Mouse (Mus musculus) spleen, postnatal 10 days (tissue): ENCODE measurements around the gene 9530068E07Rik.
A peak's percentile ranks its signal among the peaks of the same experiment; 100 is the strongest.
"Not testable (repeated sequence)": the region's sequence is repeated elsewhere in the genome, so short reads cannot be mapped to it uniquely, and the experiment has no call there.

Experiments used
- DNase-seq, 2 experiments: peaks; one replicate each; pipeline ENCODE4 v3.0.0; 2021 to 2022; ENCODE audit warnings: low spot score in 2 of 2

9530068E07Rik gene

DNA sequence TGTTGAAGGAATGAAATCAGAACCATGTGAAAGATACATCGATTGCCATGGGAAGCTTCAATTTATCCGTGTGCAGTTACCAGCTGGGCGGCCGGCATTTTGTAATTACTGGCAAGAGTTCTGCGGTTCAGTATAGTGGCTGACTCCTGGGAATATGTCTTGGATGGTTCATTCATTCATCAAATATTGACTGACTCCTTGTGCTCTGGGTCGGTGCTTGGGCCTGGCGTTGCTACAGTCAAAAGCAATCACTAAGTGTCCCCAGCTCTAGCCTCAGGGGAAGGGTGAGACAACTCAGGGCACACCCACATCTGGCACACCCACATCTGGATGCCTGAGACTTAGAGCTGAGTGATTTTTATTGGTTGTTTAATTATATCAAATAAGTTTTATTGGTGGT is 22.4 kb upstream of the 9530068E07Rik start:
- no peak for DNase-seq

DNA sequence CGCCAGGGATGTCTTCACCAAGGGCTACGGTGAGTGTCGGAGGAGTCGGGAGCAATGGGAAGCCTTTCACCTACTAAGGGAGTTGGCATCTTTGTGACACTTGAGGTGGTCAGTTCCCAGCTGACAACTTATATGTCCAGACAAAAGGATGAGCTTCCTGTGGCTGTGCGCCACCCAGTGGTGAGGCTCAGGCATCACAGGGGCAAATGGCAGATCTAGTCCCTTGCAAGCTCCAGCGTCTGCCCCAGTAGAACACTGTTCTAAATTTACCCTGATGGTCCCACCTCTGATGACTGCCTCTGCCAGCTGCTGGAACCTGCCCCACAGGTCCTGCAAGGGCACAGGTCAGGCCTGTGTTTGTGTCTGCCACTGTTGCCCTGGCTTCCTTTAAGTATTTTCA is 21.9 kb upstream of the 9530068E07Rik start:
- DNase-seq, result peak; percentile 52 to 76

DNA sequence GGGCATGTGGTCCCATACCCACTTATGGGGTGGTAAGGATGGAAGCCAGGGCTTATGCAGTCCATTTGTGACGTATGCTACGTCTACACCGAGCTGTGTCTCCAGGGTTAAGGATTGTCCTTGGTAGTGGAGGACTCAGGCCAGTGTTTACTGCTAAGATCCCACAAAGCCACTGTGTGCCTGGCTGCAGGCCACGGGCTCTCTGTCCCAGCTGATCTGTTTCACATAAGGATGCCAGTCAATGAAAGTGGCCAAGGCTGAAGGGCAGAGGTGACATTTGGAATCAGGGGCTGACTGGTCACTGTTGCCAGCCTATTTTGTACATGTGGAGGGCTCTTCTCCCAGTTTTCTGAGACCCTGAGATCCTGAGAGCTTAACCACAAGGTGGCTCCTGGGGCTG is 18.6 kb upstream of the 9530068E07Rik start:
- DNase-seq, result no peak

DNA sequence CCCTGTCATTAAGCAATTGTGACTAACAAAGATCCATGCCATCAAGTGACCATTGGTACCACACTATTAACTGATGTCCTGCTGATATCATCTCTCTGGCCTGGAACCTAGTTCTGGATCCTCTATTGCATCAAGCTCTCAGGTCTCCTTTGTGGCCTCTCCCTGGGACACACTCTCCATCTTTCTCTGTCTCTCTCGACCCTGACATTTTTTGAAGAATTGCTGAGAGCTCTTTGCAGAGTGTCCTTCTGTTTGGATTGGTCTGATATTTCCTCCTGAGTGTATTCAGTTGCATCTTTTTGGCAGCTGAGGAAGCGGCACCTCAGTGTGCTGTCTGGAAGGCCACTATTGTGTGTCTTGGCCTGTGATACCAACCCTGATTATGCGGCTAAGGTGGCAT is 17.0 kb upstream of the 9530068E07Rik start:
- no peak for DNase-seq

DNA sequence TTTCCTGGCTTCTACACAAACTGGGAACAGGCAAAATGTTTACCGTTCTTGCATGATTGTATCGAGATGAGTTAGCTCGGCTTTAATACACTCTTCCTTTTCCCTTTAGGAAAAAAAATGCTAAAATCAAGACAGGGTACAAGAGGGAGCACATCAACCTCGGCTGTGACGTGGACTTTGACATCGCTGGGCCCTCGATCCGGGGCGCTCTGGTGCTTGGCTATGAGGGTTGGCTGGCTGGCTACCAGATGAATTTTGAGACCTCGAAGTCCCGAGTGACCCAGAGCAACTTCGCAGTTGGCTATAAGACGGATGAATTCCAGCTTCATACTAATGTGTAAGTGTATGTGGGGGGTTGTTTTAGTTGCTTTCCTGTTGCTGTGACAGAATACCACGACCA is 12.5 kb upstream of the 9530068E07Rik start:
- no peak for DNase-seq

DNA sequence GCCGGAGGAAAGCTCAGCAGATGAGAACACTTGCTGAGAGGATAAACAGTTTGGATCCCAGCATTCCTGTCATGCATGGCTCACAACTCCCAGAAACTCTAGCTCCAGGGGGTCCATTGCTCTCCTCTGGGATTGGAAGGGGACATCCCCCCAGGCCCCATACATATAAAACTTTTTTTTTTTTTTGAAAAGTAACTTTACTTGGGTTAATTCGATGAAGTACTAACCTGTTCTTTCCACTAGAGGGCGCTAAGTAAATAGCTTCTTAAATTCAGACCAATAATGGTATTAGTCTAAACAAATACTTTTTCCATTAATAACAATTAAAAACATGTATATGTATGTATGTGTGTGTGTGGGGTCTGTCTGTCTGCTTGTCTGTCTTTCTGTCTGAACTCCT is 11.6 kb upstream of the 9530068E07Rik start:
- DNase-seq, result no peak

DNA sequence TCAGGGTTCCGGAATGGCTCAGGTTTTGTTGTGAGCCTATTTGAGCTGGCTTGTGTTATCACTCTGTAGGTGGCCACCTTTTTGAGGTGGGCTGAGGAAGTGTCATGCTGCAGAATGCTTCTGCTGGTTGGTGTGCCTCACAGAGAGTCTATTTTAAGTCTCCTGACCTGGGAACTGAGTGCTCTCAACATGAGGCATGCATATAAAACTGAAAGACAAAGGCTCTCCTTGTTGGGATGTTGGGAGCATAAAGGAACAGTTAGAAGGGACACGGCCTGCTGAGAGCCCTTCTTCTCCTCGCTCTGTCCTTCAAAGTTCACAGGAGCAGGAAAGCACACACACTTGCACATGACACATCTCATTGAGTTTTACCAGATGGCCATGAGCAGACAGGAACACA is 9.3 kb upstream of the 9530068E07Rik start:
- DNase-seq, result no peak

DNA sequence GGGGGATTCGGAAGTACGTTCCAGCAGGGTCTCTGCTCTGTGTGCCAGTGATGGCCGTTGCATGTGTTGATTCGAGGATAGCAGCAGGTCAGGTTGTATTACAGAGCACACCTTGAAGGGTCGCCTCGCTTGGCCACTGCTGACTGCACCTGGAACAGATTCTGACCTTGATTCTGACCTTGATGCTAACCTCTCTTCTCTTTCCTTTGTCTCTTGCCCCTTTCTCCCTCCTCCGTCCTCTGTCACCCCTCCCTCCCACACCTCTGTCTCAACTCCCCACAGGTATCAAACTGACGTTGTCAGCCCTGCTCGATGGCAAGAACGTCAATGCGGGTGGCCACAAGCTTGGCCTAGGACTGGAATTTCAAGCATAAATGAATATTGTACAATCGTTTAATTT is 8.1 kb upstream of the 9530068E07Rik start:
- DNase-seq, result no peak

DNA sequence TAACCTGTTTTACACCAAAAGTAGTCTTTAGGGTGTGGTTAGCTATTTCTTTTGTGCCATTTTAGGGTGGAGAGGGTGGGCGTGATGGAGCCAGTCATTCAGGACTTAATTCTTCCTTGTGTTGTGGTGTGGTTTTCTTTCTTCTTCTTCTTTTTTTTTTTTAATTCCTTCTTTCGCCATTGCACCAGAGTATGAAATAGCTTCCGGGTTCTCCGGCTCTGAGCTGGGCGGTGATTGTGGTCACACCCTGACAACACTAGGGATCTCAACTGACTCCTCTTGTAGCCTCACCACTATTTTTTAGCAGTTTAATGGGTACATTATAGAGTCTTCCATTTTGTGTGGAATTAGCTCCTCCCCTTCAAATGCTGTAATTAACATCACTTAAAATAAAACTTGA is 7.2 kb upstream of the 9530068E07Rik start:
- DNase-seq, result not testable (repeated sequence)

DNA sequence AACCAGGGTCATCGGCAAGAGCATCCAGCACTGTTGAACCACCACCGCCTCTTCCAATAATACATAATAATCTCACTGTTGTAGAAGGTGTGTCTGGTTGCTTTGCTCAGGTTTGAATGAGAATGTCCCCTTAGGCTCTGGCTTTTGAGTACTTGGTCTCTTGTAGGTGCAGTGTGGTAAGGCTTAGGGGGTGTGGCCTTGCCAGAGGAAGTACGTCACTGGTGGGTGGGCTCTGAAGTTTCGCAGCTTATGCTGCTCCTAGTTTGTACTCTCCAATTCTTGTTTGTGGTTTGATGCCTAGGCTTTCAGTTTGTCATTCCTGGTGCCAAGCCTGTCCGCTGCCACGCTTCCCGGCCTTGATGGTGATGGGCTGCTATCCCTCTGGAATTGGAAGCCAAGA is 6.3 kb upstream of the 9530068E07Rik start:
- DNase-seq, result no peak

DNA sequence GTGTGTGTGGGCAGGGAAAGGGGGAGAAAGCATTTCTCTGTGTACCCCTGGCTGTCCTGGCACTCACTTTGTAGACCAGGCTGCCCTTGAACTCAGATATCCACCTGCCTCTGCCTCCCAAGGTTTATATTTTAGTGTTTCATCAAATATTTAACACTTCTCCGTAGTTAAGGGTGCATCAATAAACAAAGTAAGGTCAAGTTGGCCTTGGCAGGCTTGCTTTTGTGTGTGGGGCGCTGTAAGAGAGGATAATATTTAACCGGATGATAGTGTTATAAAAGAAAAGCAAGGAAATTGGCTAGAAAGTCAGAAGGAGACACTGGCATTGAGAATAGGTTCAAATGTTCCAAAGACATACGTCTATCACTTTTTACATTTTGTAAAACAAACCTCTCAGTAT is 1.7 kb upstream of the 9530068E07Rik start:
- DNase-seq, result no peak

DNA sequence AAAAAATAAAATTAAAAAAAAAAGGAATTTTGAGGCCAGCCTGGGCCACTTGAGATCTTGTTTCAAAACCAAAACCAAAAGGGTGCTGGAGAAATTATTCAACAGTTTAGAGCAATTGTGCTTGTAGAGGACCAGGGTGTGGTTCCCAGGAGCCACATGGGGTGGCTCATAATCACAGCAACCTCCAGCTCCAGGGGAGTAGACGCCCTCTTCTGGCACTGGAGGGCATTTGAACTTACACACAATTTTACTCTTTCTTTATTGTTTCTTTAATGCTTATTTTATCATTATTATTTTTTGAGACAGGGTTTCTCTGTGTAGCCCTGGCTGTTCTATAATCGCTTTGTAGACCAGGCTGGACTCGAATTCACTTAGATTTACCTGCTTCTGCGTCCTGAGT is 885 bp upstream of the 9530068E07Rik start:
- no peak for DNase-seq

DNA sequence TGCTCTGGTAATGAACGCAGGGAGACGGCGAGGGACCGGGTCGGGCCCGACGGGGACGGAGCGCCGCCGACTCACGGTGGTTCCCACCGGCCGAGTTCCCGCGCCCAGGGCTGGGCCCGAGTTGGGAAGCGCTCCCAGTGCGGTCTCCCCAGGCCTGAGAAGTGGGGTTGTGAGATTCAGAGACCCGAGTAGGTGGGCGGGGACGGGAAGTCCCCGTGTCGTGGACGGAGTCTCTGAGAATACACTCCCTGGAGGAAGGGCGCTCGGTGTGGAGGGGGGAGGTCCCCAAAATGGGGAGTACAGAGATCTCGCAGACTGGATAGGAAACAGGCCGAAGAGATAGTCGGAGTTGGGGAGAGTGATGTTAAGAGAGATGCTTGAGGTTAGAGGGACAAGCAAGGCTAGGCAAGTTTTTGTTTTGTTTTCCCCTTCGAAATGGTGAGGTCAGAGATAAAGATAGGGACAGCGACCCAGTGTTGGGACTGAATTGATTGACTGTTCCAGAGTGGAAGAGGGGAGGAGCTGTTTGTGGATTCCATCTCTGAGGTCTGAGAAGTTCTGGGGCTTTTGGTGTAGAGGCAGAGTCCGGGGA is 465 bp downstream of the 9530068E07Rik start:
- no peak for DNase-seq

DNA sequence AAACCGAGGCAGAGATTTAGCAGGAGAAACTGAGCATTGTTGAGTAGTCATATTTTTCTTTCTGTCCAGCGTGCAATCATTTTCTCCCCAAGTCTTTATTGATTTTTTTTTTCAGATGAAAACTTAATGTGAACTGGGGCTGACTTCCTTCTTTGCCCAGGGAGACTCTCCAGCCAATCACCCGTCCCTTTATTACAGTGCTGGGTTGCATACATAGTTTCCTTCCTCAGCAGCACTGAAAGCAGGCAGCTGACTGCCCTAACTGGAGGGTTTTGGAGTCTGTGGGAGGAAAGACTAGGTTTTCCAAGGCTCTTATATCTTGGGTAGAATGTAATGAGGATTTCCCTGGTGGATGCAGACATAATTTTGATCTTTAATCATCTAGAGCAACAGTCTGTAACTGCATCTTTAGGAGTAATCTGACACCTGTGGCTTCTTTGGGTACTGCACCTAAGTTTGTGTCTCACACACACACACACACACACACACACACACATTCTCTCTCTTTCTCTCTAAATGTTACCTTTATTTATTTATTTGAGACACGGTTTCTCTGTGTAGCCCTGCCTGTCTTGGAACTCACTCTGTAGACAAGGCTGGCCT is 1.3 kb downstream of the 9530068E07Rik start:
- DNase-seq, result peak in 1 of 2 experiments; percentile 50

DNA sequence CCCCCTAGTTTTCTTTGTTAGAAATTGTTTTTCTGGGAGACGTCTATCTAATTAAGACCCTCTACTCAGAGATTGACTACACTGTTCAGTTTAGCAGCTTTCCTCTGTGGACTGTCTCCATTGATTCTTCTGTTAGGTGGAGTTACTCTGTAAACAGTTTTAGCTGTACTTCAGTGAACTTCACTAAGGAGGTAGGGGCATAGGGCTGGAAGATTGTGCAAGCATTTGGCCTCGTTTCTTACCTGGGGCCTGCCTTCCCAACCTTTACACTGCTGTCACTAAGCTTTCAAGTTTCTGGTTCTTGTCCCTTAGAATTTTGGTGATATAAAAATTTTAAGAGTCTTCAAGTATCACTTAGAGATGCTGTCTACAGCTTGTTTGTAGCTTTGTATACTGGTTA is 5.2 kb downstream of the 9530068E07Rik start:
- DNase-seq, result no peak

DNA sequence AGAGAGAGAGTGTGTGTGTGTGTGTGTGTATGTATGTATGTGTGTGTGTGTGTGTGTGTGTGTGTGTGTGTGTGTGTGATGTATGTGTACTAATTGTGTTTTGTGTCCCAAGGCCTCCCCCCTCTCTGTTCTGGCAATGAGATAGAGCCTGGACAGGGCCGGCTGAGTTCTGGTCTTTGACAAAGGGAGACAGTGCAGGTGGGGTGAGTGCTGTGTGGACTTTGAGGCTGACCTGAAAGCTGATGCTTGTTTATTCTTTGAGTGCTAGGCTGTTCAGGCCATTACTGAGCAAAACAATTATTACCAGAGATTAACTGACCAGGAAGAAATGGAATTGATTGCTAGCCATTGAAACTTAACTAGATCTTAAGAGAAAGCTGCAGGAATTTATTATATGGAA is 6.3 kb downstream of the 9530068E07Rik start:
- no peak for DNase-seq

DNA sequence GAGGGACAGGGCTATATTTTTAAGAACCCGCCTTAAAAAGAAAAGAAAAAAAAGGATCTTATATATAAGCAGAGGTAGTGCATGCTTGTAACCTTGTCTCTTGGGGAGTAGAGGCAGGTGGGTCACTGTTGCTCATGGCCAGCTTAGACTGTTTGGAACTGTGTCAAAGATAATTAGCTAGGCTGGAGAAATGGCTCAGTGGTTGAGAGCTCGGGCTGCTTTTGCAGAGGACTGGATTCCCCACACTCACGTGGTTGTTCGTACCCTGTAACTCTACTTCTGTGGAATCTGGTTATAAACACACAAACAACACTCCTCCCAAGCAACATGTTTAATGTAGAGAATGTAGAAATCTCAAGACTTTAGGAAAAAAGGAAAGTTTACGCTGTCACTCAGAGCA is 8.0 kb downstream of the 9530068E07Rik start:
- no peak for DNase-seq

DNA sequence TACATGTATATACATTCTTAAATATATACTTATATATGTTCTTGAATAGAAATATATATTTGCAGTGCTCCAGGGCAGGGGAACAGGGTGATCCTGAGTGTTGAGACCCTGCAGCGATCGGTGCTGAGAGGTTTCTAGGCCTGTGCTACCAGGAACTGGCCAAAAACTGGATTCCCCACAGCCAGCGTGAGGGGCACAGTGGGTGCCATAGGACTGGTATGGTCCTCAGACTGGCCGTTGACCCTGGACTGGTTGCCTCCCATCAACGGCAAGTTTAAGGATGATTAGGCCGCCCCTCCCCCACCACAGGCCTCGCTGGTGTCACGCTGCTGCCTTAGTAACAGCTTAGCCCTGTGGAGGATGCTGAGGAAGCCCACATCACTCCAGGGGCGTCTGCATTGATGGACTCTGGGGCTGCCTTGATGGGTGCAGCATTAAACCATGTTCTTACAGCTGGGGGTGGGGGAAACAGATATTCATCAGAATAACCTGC is 9.0 kb downstream of the 9530068E07Rik start:
- no peak for DNase-seq

DNA sequence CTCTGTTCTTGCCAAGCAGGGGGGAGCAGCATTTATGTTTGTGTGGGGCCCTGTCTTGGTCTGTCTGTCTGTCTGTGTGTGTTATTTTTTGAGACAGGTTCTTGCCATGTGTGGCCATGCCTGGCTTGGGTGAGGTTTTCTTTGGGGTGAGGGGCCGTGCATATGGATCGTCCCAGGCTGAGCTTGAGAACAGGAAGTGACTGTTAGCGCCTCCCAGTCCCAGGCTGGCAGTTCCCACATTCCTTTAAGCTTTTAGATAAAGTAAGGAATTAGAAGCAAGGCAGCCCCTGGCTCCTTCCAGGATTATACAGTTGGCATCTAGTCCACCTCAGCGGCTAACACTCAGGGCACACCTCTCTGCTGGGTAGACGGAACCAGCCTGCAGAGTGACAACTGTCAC is 13.1 kb downstream of the 9530068E07Rik start:
- no peak for DNase-seq

DNA sequence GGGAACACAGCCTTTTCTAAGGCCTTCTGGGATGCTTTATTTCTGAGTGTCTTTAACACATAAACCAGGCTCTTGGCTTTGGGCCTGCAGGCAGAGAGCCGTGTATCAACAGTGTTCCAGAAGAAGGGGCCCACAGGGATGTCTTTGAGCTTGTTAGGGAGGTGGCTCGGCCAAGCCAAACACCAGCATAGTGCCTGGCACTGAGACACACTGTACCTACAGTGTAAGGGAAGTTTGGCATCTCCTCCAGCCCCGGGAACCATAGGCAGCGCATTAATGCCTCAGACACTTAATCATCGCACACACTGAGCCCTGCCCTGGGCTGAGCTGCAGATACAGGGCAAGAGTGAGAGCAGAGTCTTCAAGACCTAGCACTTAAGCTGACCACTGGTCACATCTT is 22.1 kb downstream of the 9530068E07Rik start:
- DNase-seq, result no peak

DNA sequence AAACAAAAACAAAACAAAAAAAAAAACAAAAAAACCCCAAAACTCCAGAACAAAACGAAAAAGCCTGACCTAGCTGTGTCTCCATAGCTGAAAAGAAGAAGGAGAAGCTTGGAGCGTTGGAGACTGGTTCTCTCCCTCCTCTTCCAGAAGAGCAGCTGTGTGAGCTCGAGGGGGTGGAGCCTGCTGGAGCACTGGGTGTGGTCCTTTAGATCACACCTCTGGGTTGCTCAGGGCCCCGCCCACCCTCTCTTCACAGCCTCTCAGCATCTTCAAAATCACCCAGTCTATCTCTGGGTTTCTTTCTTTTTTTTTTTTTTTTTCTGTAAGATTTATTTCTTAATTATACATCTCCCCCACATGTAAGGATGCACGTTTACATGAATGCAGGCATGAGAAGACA is 23.0 kb downstream of the 9530068E07Rik start:
- DNase-seq, result peak in 1 of 2 experiments; percentile 51

DNA sequence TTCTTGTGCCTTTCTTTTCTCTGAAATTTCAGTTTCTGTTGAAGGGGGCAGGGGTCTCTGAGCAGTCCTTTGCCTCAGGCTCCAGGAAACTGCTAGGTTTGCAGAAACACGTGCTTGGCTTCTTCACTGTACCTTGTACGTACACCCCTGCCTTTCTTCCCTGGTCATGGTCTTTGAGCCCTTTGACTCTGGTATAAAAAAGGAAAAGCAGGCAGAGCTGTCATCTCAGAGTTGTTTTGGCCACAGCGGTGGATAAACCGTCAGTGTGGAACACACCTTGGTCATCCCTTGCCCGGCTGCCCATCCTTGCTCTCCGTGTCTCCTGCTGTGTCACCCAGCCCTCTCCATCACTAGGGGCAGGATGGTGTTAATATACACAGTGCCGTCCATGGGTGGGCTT is 23.6 kb downstream of the 9530068E07Rik start:
- no peak for DNase-seq

DNA sequence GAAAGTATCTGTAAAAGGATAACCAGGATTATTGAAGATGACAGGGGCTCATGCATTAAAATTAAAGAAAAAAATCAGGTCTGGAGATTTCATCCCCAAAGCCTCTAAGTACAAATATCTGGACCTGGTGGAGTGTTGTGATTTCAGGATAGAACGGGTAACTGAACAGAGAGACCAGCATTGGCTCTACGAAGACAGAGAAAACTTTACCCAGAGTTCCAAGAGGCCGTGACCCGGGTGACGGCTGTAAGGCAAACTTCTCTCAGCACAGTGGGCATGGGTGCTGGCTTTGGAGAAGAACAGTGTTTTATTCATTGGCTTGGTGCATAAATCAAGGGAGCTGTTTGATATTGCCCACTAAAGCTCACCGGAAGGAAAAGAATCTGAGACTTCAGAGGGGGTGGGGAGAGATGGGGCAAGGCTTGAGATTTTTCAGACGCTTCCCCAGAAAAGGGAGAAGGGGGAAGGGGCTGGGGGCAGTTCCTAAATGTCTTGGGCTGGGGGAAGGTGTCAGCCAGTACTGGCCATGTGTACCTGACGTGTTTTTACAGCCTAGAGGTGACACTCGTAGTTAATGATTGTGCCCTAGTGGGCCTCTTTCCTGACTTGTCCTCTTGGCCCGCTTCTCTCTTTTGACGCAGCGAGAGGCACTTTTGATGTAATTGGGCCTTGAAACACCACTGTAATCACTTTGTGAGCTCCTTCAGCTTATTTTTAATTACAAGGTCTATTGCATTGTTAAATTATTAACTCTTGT is 24.2 kb downstream of the 9530068E07Rik start:
- DNase-seq, result no peak
